Mouse (Mus musculus) G1E (cell line): ENCODE measurements around the gene Actrt2. TPM values are rescaled to one million over a fixed set of nuclear protein-coding genes. Genes with fewer than 3 reads are reported as not detected.

ENCODE experiments used
- ATAC-seq: 2 replicates; pipeline ENCODE4 v1.8.0; 2016; ENCODE audit warnings: mild to moderate bottlenecking; ENCODE audit not compliant: insufficient number of reproducible peaks, poor library complexity, low FRiP score, severe bottlenecking; ENCODE audit errors: extremely low read depth
- DNase-seq: peaks from one replicate; pipeline ENCODE4 v3.0.0; 2012; ENCODE audit warnings: low spot score
- H3K27me3 ChIP-seq: 2 replicates; pipeline ENCODE4 v1.6.1; 2012; ENCODE audit warnings: mild to moderate bottlenecking, low read length, inconsistent platforms; ENCODE audit not compliant: insufficient read depth
- H3K36me3 ChIP-seq: replicated peaks from 2 replicates; pipeline ENCODE3; 2012; ENCODE audit warnings: mild to moderate bottlenecking, inconsistent platforms
- H3K4me1 ChIP-seq: 2 replicates; pipeline ENCODE4 v1.6.1; 2012; ENCODE audit warnings: low read depth, low read length, inconsistent platforms, mixed read lengths; ENCODE audit not compliant: insufficient read depth
- H3K4me3 ChIP-seq: 2 replicates; pipeline ENCODE4 v1.5.1; 2012; ENCODE audit warnings: low read depth, mild to moderate bottlenecking, inconsistent platforms, low read length, moderate library complexity, mixed read lengths
- H3K9me3 ChIP-seq: replicated peaks from 2 replicates; pipeline ENCODE4 v1.6.1; 2012; ENCODE audit warnings: inconsistent platforms
- CTCF ChIP-seq: IDR thresholded peaks from 2 replicates; pipeline ENCODE4 v1.5.1; 2012; ENCODE audit warnings: low read depth, low read length, inconsistent platforms, mixed read lengths
- GATA1 ChIP-seq: IDR thresholded peaks from 2 replicates; pipeline ENCODE4 v1.6.1; 2012; ENCODE audit warnings: borderline replicate concordance, low read length, inconsistent platforms, mixed read lengths
- GATA2 ChIP-seq: IDR thresholded peaks from 2 replicates; pipeline ENCODE4 v1.6.1; 2012; ENCODE audit warnings: low read depth, low read length, inconsistent platforms, borderline replicate concordance
- POLR2AphosphoS5 ChIP-seq: IDR thresholded peaks from 2 replicates; pipeline ENCODE4 v1.6.1; 2012; ENCODE audit warnings: low read depth, low read length, inconsistent platforms; ENCODE audit not compliant: insufficient replicate concordance
- TAL1 ChIP-seq: conservative IDR thresholded peaks from 2 replicates; pipeline ENCODE4 v1.6.1; 2012; ENCODE audit warnings: low read depth, low read length, inconsistent platforms, mixed read lengths
- polyA plus RNA-seq: library from polyadenylated mRNA; stranded (reverse); fragments of >175 nt; gene quantifications from 2 replicates; pipeline ENCODE4 v1.2.3, GENCODE M21; 2012
- total RNA-seq, 2 experiments: library from RNA; stranded (forward) in 1 of 2; stranded (reverse) in 1 of 2; fragments of 200-1000 nt in 1 of 2; fragments of >200 nt in 1 of 2; fragmentation: Nextera tagmentation in 1 of 2; gene quantifications; 2 replicates each; pipeline ENCODE4 v1.2.3; 2014 to 2017

The Actrt2 gene
- total and polyA plus RNA-seq, 3 experiments = not detected

DNA sequence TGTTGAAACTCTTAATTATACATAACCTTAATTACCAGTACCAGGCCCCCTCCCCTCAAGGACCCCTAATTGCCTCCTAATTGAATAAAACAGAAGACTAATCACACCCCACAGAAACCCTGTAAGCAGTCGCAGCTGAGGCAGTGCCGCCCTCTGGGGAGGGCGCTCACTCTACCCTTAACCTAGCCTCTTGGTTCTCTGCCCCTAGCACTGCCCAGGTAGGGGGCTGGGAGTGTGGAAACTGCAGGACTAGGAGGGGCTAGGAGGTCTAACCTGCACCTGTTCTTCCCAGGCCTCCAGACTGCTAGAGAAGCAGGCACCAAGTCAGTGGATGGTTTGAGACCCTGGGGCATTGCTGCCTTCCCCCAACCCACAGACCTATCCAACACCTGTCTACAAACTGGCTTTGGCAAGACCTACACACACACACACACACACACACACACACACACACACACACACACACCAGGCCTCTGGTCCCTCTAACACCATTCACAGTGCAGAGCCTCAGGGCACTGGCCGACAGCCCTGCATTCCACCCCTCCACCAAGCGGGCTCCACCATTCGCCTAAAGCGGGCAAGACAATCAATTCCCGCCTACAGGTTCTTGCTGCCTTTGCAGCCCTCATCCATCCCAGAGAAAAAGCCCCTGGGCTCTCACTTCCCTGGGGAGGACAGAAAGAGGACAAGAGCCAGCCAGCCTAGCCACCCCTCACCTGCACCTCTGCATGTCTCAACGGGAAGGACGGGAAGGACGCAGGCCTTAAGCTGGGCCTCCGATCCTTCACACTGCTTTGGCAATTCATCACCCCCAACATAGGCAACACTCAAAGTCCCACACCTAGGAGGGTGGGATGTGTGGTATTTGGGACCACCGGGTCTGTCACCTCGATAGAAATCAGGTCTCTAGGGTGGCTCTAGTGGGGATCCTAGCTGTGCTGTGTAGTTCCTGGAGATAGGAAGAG is 34.6 kb downstream of the Actrt2 start:
- H3K36me3 ChIP-seq = no peaks in the 10 kb centered on the region
- no peaks in the 10 kb centered on the region for H3K27me3 ChIP-seq
- TF ChIP-seq POLR2AphosphoS5 (no peak), CTCF (no peak), TAL1 (no peak), GATA2 (no peak), GATA1 (no peak)
- no peak for ATAC-seq
- no peaks in the 10 kb centered on the region for H3K4me1 ChIP-seq
- no peak for DNase-seq
- no peak overlapping the region for H3K4me3 ChIP-seq
- peaks cover 87% of the 10 kb centered on the region for H3K9me3 ChIP-seq

DNA sequence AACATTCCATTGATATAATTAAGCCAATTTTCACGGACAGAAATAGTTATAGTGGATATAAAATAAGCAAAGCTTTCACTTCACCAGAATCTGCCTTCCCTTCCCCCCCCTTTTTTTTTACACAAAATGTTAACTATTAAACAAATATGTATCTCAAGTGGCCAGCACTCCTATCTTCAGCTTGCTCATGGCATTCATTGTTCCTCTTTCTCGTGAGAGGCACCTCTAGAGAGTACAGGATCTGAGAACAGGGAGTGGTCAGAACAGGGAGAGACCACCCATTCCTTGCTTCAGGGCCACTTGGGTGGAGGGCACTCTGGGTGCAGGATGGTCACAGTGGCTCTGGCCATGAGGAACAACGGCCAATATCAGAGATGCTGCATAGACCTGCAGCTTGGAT is 36.9 kb downstream of the Actrt2 start:
- ATAC-seq (no peak), DNase-seq (no peak)
- Histone ChIP-seq H3K4me1 (no peaks in the 10 kb centered on the region), H3K36me3 (no peaks in the 10 kb centered on the region), H3K9me3 (peaks cover 89% of the 10 kb centered on the region), H3K27me3 (no peaks in the 10 kb centered on the region), H3K4me3 (no peak overlapping the region)
- TF ChIP-seq GATA2 (no peak), CTCF (no peak), POLR2AphosphoS5 (no peak), TAL1 (no peak), GATA1 (no peak)

DNA sequence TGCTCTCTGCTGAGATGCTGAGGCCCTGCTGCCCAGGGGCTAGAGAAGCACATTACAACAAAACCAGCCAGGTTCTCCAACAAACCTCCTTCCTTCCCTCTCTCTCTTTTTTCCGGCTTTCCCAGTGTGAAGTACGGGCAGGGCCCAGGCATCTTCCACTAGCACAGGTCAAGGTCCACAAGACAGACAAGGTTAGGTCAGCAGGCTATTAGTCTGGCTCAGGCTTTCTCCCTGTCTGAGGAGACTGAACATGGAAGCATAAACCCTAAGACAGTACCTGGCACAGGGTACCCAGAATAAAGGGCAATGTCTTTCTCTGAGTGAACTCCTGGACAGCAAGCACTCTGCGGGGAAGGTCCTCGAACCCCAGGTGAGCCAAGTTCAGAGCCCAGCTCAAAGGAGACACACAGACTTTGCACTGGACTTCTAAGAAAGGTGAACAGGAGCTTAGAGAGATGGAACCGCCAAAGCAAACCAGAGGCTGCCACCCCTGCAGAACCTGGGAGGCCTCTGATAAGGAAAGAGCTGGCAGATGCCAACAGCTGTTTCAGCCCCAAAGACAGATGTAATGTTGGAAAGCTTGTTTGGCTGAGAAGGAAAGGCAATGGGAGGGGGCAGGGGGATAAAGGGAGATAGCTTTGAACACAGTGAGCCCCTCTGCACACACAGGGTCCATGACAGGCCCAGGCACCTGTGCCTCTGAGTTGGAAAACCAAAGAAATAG is 40.1 kb downstream of the Actrt2 start:
- ATAC-seq (no peak), DNase-seq (no peak)
- H3K9me3 ChIP-seq = peaks cover 90% of the 10 kb centered on the region
- no peaks in the 10 kb centered on the region for H3K4me1 ChIP-seq
- H3K36me3 ChIP-seq = no peaks in the 10 kb centered on the region
- H3K27me3 ChIP-seq = no peaks in the 10 kb centered on the region
- no peak overlapping the region for H3K4me3 ChIP-seq
- no peak for TF ChIP-seq TAL1
- TF ChIP-seq POLR2AphosphoS5 = no peak
- no peak for TF ChIP-seq GATA2
- TF ChIP-seq GATA1 = no peak
- no peak for TF ChIP-seq CTCF

DNA sequence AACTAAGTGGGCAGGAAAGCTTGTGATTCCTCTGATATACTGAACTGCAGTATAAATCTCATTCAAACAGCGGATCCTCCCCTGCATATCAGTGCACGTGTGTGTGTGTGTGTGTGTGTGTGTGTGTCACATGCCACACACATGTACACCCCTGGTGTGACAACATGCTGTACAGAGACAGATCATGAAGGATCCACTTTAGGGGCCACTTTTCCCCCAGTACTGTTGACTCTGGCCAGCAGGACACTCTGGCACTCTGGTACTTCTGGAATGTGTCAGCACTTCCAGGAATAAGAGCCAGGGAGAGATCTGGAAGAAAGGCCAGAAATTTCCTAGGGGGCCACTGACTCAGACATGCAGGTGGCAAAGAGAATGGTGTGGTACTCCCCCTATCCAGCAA is 41.4 kb downstream of the Actrt2 start:
- H3K9me3 ChIP-seq = peaks cover 94% of the 10 kb centered on the region
- no peaks in the 10 kb centered on the region for H3K4me1 ChIP-seq
- no peaks in the 10 kb centered on the region for H3K27me3 ChIP-seq
- no peaks in the 10 kb centered on the region for H3K36me3 ChIP-seq
- TF ChIP-seq POLR2AphosphoS5 (no peak), CTCF (no peak), TAL1 (no peak), GATA1 (no peak), GATA2 (no peak)
- no peak for ATAC-seq
- no peak for DNase-seq
- no peak overlapping the region for H3K4me3 ChIP-seq

DNA sequence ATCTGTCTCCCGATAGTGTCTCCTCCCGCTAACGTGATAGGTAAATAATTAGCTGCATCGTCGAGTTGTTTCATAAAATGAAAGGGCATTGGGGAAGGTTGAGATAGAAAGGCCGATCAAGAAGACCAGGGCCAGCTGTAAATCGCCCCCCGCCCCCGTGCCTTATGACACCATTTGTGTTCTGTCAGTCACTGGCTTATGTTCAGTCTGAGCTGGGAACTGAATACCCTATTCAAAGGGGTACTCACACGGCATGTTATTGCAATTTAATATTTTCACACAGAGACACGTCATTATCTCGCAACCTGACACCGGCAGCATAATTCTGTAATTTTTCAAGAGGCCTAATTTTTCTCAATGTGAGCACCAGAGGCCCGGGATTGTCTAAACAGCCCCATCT is 42.0 kb downstream of the Actrt2 start:
- Histone ChIP-seq H3K4me3 (no peak overlapping the region), H3K9me3 (peaks cover 94% of the 10 kb centered on the region), H3K4me1 (no peaks in the 10 kb centered on the region), H3K27me3 (no peaks in the 10 kb centered on the region), H3K36me3 (no peaks in the 10 kb centered on the region)
- TF ChIP-seq GATA1 = no peak
- DNase-seq (no peak), ATAC-seq (no peak)

DNA sequence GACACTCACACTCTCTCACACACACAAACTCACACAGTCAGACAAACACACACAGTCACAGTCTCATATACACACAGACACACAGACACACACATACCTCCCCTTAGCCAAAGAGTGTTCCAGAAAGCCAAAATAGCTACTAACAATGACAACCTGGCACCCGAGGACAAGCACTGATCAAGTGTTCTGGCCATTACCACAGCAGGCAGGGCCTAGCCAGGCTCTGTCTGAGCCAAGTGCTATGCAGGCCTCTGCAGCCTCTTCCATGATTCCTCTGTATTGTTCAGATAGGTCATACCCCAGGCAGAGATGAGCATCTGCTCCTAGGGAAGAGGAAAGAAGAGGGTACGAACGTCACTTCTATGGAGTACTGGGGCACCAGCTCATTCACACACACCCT is 44.4 kb downstream of the Actrt2 start:
- ATAC-seq (no peak), DNase-seq (no peak)
- Histone ChIP-seq H3K27me3 (no peaks in the 10 kb centered on the region), H3K36me3 (no peaks in the 10 kb centered on the region), H3K9me3 (peaks cover 94% of the 10 kb centered on the region), H3K4me3 (no peak overlapping the region), H3K4me1 (no peaks in the 10 kb centered on the region)
- TF ChIP-seq TAL1 (no peak), GATA1 (no peak), POLR2AphosphoS5 (no peak), CTCF (no peak), GATA2 (no peak)
